Mouse (Mus musculus) testis, adult 2 months (tissue): ENCODE data around the gene Rprd2. TPM values are rescaled to one million over a fixed set of nuclear protein-coding genes. Genes with fewer than 3 reads are reported as not detected.

Experiments used
- H3K27ac ChIP-seq: fragments of 200-500 bp; 2 replicates; pipeline ENCODE4 v1.5.1; 2012; ENCODE audit warnings: low read depth, low read length; ENCODE audit not compliant: control insufficient read depth, insufficient read depth
- H3K27me3 ChIP-seq: fragments of 200-500 bp; 2 replicates; pipeline ENCODE4 v1.6.1; 2012; ENCODE audit warnings: mild to moderate bottlenecking, low read length, moderate library complexity; ENCODE audit not compliant: control insufficient read depth, insufficient read depth
- H3K36me3 ChIP-seq: fragments of 200-500 bp; 2 replicates; pipeline ENCODE4 v1.6.1; 2012; ENCODE audit warnings: mild to moderate bottlenecking, low read length; ENCODE audit not compliant: control insufficient read depth, insufficient read depth
- H3K4me1 ChIP-seq: fragments of 200-500 bp; 2 replicates; pipeline ENCODE4 v1.6.1; 2012; ENCODE audit warnings: low read length; ENCODE audit not compliant: control insufficient read depth, insufficient read depth
- H3K4me3 ChIP-seq: fragments of 200-500 bp; 2 replicates; pipeline ENCODE4 v1.5.1; 2012; ENCODE audit warnings: low read depth, mild to moderate bottlenecking, low read length, moderate library complexity, mixed read lengths; ENCODE audit not compliant: control insufficient read depth
- CTCF ChIP-seq: fragments of 200-500 bp; IDR thresholded peaks from 2 replicates; pipeline ENCODE4 v1.5.1; 2012; ENCODE audit warnings: low read depth, mild to moderate bottlenecking, inconsistent platforms, low read length, moderate library complexity; ENCODE audit not compliant: control insufficient read depth, insufficient read depth, insufficient replicate concordance
- POLR2A ChIP-seq: fragments of 200-500 bp; IDR thresholded peaks from 2 replicates; pipeline ENCODE4 v1.6.1; 2012; ENCODE audit warnings: low read depth, mild to moderate bottlenecking, inconsistent platforms, low read length, moderate library complexity; ENCODE audit not compliant: control insufficient read depth
- polyA plus RNA-seq: library from polyadenylated mRNA; depleted of rRNA; stranded (reverse); fragments of >200 nt; gene quantifications from 2 replicates; pipeline ENCODE4 v1.2.3, GENCODE M21; 2012

Gene Rprd2
- polyA plus RNA-seq, 1 experiment = 18.4 TPM

DNA sequence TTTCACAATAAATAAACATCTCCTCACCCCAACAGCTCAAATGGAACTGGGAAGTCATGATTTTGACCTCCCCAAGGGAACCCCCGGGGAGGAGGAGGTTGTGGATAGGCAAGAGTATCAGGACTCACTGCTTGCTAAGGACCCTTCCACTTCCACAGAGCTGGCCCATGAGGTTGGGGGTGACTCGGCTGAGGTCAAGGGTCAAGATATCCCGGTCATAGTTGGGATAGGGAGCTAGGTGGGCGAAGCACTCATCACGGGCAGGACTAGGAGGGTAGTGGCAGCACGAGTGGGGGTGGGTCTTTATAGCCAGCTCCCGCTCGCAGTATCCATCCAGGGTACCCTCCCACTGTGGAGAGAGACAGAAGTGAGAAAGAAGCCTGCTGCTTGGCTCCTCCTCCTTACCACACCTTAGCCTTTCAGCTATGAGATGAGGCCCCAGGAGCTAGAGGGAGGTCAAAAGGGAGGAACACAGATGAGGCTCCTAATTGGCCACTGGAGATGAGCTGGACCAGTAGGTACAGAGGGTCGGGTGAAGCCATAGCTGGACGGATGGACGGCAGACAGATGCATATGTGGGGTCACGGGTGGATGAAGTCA is 83.5 kb downstream of the Rprd2 start:
- Histone ChIP-seq H3K36me3 (no peaks in the 10 kb centered on the region; the same call in 1 of the 2 replicates), H3K4me3 (peak overlapping the region; percentile 42)
- no peak for TF ChIP-seq CTCF
- TF ChIP-seq POLR2A = no peak

DNA sequence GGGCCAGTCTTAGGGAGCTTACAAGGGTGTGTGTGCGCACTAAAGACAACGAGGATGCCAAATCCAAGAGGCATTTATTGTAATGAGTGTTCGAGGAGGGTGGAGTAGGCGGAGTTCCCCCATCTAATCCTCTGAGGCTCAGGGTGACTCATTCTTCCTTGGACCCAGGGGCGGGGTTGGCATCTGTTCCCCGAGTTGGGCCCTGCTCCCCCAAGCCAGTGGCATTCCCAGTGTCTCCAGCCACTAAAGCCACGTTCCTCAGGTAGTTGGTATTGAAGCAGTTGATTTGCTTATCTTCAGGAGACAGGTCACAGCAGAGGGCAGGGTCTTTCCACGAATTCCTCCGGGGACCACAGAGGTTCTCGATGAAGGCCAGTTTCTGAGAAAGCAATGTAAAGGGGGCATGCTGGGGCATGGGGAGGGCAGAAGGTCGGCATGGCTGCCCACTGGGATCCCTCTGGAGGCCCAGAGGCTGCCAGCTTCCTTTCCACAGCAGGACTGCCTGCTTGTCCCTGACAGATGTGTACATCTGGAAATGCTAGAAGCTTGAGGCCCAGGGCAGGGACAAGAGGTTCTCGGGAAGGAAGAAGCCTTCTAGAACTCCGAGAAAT is 84.5 kb downstream of the Rprd2 start:
- H3K4me1 ChIP-seq = peaks cover 5% of the 10 kb centered on the region
- H3K27me3 ChIP-seq = no peaks in the 10 kb centered on the region
- peak overlapping the region; percentile 42; the same call in 1 of the 2 replicates for H3K4me3 ChIP-seq
- H3K36me3 ChIP-seq = no peaks in the 10 kb centered on the region; the same call in 1 of the 2 replicates
- peak overlapping the region; percentile 41 for H3K27ac ChIP-seq
- no peak for TF ChIP-seq CTCF
- no peak for TF ChIP-seq POLR2A

More for the DNA sequence above, 83.5 kb downstream of the Rprd2 start:
- no peaks in the 10 kb centered on the region for H3K27me3 ChIP-seq
- peaks cover 5% of the 10 kb centered on the region for H3K4me1 ChIP-seq
- no peak overlapping the region; the same call in 1 of the 2 replicates for H3K27ac ChIP-seq

DNA sequence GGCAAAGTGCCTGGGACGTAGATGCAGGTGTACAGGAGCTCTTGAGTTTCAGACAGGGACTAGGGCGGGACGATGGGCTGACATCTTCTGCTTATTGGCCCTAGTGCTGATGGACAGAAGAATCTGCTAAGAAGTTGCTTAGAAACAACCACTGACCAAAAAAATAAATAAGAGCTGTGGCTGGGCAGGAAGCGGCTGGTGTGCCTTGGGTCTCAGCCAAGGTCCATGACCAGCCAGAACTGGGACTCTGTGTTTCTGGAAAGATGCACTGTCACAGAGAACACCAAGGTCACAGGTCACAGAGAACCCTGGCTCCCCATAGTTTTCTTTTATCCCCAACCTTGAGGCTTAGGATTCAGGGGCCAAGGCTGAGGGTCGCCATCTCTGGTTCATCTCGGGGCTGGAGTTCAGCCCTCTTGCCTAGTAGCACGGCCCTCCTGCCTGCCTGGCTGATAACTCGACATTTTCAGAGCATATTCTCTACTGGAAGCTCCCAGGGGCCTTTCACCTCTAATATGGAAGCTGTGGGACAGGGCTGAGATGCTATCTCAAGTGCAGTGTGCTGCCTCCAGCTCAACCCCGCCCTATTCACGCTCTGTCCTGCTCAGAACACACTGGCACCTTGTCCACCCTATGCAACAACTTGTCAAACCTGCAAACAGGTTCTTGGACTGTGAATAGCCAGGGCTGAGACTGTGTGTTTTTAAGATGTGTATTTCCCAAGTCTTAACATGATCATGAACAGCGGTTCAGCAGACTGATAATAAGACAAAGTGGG is 85.7 kb downstream of the Rprd2 start:
- Histone ChIP-seq H3K27ac (peak overlapping the region; percentile 82), H3K27me3 (no peaks in the 10 kb centered on the region), H3K36me3 (no peaks in the 10 kb centered on the region; the same call in 1 of the 2 replicates), H3K4me3 (no peak overlapping the region), H3K4me1 (peaks cover 5% of the 10 kb centered on the region)
- no peak for TF ChIP-seq POLR2A
- TF ChIP-seq CTCF = no peak

DNA sequence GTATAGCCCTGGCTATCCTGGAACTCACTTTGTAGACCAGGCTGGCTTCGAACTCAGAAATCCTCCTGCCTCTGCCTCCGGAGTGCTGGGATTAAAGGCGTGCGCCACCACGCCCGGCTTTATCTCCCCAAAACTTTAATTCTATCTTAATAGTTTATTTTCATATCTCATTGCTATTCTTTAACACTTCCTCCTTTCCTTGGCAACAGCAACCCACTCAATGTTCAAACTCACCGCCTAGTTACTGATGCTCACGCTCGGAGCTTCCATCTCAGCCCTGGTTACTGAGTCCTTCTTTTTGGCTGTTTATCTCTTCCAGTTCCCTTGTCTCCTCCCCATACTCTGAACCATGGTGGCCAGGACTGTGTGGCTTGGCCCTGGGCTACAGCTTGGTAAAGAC is 86.4 kb downstream of the Rprd2 start:
- no peaks in the 10 kb centered on the region for H3K27me3 ChIP-seq
- H3K27ac ChIP-seq = peak overlapping the region; percentile 82; the same call in 1 of the 2 replicates
- H3K36me3 ChIP-seq = no peaks in the 10 kb centered on the region; the same call in 1 of the 2 replicates
- H3K4me3 ChIP-seq = no peak overlapping the region
- peaks cover 5% of the 10 kb centered on the region for H3K4me1 ChIP-seq
- no peak for TF ChIP-seq CTCF

DNA sequence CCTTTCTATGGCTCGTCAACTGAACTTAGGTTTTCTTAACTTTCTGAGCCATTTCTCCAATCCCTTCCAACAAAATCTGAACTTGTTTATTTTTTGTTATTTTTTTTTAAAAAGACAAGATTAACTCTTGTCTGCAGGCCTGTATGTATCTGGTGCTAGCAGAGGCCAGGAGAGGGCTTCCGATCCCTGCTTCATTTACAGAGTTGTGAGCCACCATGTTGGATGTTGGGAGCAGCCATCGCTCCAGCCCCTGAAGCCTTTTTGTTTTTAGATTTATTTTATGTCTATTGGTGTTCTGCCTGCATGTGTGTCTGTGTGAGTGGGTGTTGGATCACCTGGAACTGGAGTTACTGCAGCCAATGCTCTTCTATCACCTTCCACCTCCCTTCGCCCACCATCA is 86.9 kb downstream of the Rprd2 start:
- no peaks in the 10 kb centered on the region for H3K27me3 ChIP-seq
- H3K36me3 ChIP-seq = no peaks in the 10 kb centered on the region; the same call in 1 of the 2 replicates
- H3K4me1 ChIP-seq = peaks cover 5% of the 10 kb centered on the region
- no peak overlapping the region for H3K27ac ChIP-seq
- H3K4me3 ChIP-seq = no peak overlapping the region
- TF ChIP-seq POLR2A (no peak), CTCF (no peak)

DNA sequence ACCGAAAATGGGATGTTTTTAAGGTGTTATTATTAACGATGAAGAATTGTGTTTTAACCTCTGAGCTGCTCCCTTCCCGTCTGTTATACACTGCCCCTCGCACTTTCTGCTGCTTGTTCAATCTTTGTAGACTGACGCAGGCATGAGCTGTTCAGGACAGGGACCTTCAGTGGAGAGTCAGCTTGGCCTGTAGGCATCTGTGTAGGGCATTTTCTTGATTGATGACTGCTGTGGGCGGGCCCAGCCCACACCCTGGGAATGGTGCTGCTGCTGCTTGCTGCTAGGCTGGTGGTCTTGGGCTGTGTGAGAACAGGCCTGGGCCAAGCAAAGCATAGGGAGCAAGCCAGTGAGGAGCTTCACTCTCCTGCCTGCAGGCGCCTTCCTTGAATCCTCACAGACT is 88.2 kb downstream of the Rprd2 start:
- Histone ChIP-seq H3K4me3 (no peak overlapping the region), H3K4me1 (peaks cover 5% of the 10 kb centered on the region), H3K27me3 (no peaks in the 10 kb centered on the region), H3K36me3 (no peaks in the 10 kb centered on the region; the same call in 1 of the 2 replicates), H3K27ac (no peak overlapping the region)
- TF ChIP-seq POLR2A (no peak), CTCF (no peak)

DNA sequence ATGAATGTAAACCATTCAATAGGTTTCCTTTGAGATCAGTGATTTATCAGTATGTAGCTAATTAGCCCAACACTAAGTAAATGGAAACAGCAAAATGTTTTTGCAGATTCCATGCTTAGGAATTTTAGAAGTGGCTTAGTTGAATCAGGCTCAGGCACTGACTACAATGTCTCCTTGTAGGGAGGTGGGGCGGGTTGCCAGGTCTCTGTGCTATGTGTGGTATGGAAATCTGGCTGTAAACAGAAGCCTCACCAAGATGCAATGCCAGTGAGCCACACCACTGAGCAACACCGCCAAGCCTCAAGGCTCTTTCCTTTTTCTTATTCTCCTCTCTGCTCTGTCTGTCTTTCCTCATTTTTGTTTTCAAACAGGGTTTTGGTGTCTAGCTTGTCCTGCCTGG is 89.8 kb downstream of the Rprd2 start:
- Histone ChIP-seq H3K27ac (no peak overlapping the region), H3K27me3 (no peaks in the 10 kb centered on the region), H3K36me3 (no peaks in the 10 kb centered on the region), H3K4me3 (no peak overlapping the region), H3K4me1 (peaks cover 2% of the 10 kb centered on the region; the same call in 1 of the 2 replicates)
- no peak for TF ChIP-seq POLR2A
- no peak for TF ChIP-seq CTCF
